Mouse (Mus musculus) kidney, embryonic 14.5 days (tissue): Measurements from ENCODE around the gene Tbx2. TPM values are rescaled to one million over a fixed set of nuclear protein-coding genes. Genes with fewer than 3 reads are reported as not detected.

Source experiments
- ATAC-seq: fragments of 200-750 bp; cut with Nextera tagmentation; 2 replicates; pipeline ENCODE4 v1.8.0; 2017; ENCODE audit warnings: moderate number of reproducible peaks, mild to moderate bottlenecking, moderate TSS enrichment, moderate library complexity; ENCODE audit not compliant: low FRiP score, low TSS enrichment
- H3K27ac ChIP-seq: fragments of 300-500 bp; sonication (generic); 2 replicates; pipeline ENCODE4 v1.5.1; 2014; ENCODE audit warnings: low read depth, mild to moderate bottlenecking, low read length, moderate library complexity, mixed read lengths
- H3K27me3 ChIP-seq: fragments of 300-500 bp; sonication (generic); 2 replicates; pipeline ENCODE4 v1.6.1; 2014; ENCODE audit warnings: mild to moderate bottlenecking, low read length; ENCODE audit not compliant: control insufficient read depth, insufficient read depth
- H3K36me3 ChIP-seq: fragments of 300-500 bp; sonication (generic); 2 replicates; pipeline ENCODE4 v1.6.1; 2014; ENCODE audit warnings: low read length, mixed read lengths; ENCODE audit not compliant: control insufficient read depth, insufficient read depth
- H3K4me1 ChIP-seq: fragments of 300-500 bp; sonication (generic); 2 replicates; pipeline ENCODE4 v1.6.1; 2014; ENCODE audit warnings: low read length, mixed read lengths; ENCODE audit not compliant: control insufficient read depth, insufficient read depth
- H3K4me2 ChIP-seq: fragments of 300-500 bp; sonication (generic); replicated peaks from 2 replicates; pipeline ENCODE4 v1.6.1; 2014; ENCODE audit warnings: low read depth, mild to moderate bottlenecking, low read length
- H3K4me3 ChIP-seq: fragments of 300-500 bp; sonication (generic); 2 replicates; pipeline ENCODE4 v1.5.1; 2014; ENCODE audit warnings: mild to moderate bottlenecking, low read length
- H3K9ac ChIP-seq: fragments of 300-500 bp; sonication (generic); 2 replicates; pipeline ENCODE4 v1.6.1; 2014; ENCODE audit warnings: low read depth, mild to moderate bottlenecking, low read length, moderate library complexity
- H3K9me3 ChIP-seq: fragments of 300-500 bp; sonication (generic); 2 replicates; pipeline ENCODE4 v1.6.1; 2016; ENCODE audit warnings: low read length; ENCODE audit not compliant: control insufficient read depth
- WGBS: fragments of 180-500 bp; shearing (Covaris S2); extraction: QIAGEN DNeasy Blood & Tissue Kit; methylation state at CpG from one replicate; pipeline ENCODE4 v1.1.7; 2014; 5-methylcytosine and 5-hydroxymethylcytosine counted together
- polyA plus RNA-seq: library from polyadenylated mRNA; unstranded; fragments of >200 nt; fragmentation: Nextera tagmentation; extraction: Ambion mirVana; gene quantifications from 2 replicates; pipeline ENCODE4 v1.2.1, GENCODE M21; 2014

The Tbx2 gene
- polyA plus RNA-seq, 1 experiment from 2014 or later = 18.2 TPM

DNA sequence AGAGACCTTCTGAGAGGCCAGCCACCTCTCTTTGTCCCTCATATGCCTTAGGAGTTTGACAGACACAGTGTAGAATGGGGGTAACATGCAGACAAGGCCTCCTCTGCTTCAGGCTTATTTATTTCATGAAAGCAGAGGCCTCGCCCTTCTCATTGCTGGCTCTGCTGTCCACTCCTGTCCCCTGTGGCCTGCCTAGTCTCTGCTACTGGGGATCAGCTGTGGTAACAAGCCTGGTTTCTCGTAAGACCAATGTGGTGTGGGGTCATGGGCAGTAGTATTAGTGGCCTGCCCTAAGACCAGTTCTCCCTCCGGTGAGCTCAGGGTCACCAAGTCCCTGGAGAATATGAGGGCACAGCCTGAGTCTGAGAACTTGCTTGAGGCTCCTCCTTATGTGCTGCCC is 11.4 kb upstream of the Tbx2 start:
- WGBS = 84% methylated on average over 3 of the region's 3 CpGs
- H3K4me2 ChIP-seq = no peak overlapping the region
- H3K27ac ChIP-seq = peak overlapping the region; percentile 47; the same call in 1 of the 2 replicates
- H3K9ac ChIP-seq = no peak overlapping the region
- H3K4me1 ChIP-seq = peaks cover 36% of the 10 kb centered on the region
- peaks cover 2% of the 10 kb centered on the region; the same call in 1 of the 2 replicates for H3K27me3 ChIP-seq
- no peaks in the 10 kb centered on the region for H3K36me3 ChIP-seq
- no peak for ATAC-seq
- H3K4me3 ChIP-seq = no peak overlapping the region
- H3K9me3 ChIP-seq = no peaks in the 10 kb centered on the region

DNA sequence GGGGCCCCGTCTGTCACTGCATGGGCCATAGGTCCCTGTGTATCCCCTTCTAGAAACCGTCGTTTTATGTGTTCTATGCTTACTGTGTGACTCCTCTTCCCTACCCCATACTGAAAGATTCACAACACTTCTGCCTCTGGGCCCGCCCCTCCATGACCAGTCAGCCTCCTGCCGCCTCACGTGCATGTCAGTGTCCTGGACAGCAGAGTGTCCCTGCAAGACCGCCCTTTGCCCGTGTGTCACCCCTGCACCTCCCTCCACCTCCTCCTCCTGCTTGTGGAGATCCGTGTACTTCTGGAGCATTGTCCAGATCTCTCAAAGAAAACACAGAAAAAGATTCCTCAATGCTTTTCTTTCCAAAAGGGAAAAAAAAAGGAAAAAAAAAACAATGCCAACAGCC is 10.7 kb upstream of the Tbx2 start:
- peaks cover 2% of the 10 kb centered on the region; the same call in 1 of the 2 replicates for H3K27me3 ChIP-seq
- H3K9ac ChIP-seq = no peak overlapping the region
- H3K27ac ChIP-seq = peak overlapping the region; percentile 11; the same call in 1 of the 2 replicates
- no peaks in the 10 kb centered on the region for H3K36me3 ChIP-seq
- H3K9me3 ChIP-seq = no peaks in the 10 kb centered on the region
- WGBS = 67% methylated on average over 9 of the region's 9 CpGs
- H3K4me3 ChIP-seq = no peak overlapping the region
- ATAC-seq = no peak
- no peak overlapping the region for H3K4me2 ChIP-seq
- peaks cover 43% of the 10 kb centered on the region for H3K4me1 ChIP-seq

DNA sequence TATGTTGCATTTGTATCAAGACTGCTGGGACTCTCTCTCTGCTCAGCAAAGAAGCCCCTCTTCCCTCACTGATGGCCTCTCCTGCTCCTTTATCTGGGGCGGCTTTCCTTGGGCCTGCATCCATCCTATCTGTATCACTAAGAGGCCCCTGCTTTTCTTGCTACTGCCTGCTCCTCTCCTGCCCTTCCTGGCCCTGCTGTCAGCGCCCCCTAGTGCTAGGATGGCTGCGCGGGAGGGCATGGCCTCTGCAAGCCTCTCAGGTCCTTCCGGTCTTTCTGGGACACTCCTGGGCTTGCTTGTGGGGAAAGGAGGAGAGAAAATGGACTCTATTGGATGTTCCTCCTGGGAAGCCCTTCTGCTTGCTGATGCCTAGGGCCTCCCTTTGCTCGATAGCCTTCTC is 9.2 kb upstream of the Tbx2 start:
- WGBS = 19% methylated on average over 5 of the region's 6 CpGs
- Histone ChIP-seq H3K27ac (no peak overlapping the region), H3K36me3 (no peaks in the 10 kb centered on the region), H3K4me3 (no peak overlapping the region), H3K4me2 (no peak overlapping the region), H3K9me3 (no peaks in the 10 kb centered on the region), H3K27me3 (peaks cover 6% of the 10 kb centered on the region), H3K4me1 (peaks cover 52% of the 10 kb centered on the region), H3K9ac (no peak overlapping the region)
- ATAC-seq = no peak

DNA sequence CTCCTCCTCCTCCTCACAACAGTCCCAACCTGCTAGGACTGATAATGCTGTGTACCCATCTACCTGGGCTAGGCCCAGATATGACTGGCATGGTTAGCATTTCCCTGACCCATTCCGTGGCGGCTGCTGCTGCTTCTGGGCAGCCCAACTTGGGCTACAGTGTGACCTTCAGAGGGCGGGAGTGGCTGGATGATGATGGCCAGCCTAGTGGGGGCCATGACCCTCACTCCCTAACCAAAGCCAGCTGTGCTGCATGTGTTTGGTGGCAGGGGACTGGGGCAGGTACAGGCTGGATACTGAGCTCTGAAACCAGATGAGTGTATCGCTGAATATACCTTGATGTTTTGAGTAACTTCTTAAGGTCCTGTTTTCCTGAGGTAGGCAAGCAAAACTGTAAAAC is 8.6 kb upstream of the Tbx2 start:
- Histone ChIP-seq H3K27me3 (peaks cover 11% of the 10 kb centered on the region), H3K36me3 (no peaks in the 10 kb centered on the region), H3K4me2 (no peak overlapping the region), H3K27ac (no peak overlapping the region), H3K4me1 (peaks cover 56% of the 10 kb centered on the region), H3K9me3 (no peaks in the 10 kb centered on the region), H3K9ac (no peak overlapping the region), H3K4me3 (no peak overlapping the region)
- WGBS = 83% methylated on average over 4 of the region's 4 CpGs
- no peak for ATAC-seq

DNA sequence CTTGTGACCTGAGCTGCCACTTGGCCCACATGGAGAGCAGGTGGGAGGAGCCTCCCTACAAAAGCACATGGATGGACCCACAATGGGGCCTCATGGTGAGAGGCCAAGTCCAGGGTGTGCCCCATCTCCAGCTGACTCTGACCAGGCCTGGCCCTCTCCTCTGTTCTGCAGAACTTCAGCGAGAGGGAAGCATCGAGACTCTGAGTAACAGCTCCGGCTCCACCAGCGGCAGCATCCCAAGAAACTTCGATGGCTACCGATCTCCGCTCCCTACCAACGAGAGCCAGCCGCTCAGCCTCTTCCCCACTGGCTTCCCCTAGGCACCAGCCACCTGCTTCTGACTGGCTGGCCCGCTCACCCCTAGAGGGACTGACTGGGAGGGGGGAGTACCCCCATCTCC is 7.3 kb upstream of the Tbx2 start:
- Histone ChIP-seq H3K27me3 (peaks cover 19% of the 10 kb centered on the region), H3K4me3 (no peak overlapping the region), H3K4me2 (no peak overlapping the region), H3K9me3 (no peaks in the 10 kb centered on the region), H3K27ac (peak overlapping the region; percentile 55; the same call in 1 of the 2 replicates), H3K4me1 (peaks cover 68% of the 10 kb centered on the region), H3K36me3 (no peaks in the 10 kb centered on the region), H3K9ac (no peak overlapping the region)
- WGBS = 74% methylated on average over 10 of the region's 10 CpGs
- ATAC-seq = no peak

DNA sequence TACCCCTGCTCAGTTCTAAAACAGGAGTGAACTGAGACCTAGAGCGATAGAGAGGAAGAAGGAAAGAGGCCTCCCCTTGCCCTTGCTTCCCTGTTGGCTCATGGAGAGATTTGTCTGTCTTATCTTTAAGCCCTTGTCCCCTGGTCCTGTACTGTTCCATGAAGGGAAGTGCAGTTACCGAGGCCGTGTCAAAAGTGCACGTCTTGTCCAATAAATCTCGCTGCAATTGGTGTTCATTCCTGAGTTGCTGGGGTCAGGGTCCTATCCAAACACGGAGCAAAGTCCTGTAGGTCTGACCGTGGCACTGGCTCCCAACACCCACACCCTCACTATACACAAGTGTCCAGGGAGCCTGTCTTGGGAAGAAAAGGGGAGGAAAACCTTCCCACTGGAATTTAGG is 6.5 kb upstream of the Tbx2 start:
- H3K4me2 ChIP-seq = no peak overlapping the region
- peaks cover 71% of the 10 kb centered on the region for H3K4me1 ChIP-seq
- H3K9me3 ChIP-seq = no peaks in the 10 kb centered on the region
- H3K27ac ChIP-seq = peak overlapping the region; percentile 55; the same call in 1 of the 2 replicates
- no peak overlapping the region for H3K9ac ChIP-seq
- no peak for ATAC-seq
- H3K36me3 ChIP-seq = no peaks in the 10 kb centered on the region
- no peak overlapping the region for H3K4me3 ChIP-seq
- peaks cover 21% of the 10 kb centered on the region for H3K27me3 ChIP-seq
- 15% methylated on average over 7 of the region's 7 CpGs for WGBS

DNA sequence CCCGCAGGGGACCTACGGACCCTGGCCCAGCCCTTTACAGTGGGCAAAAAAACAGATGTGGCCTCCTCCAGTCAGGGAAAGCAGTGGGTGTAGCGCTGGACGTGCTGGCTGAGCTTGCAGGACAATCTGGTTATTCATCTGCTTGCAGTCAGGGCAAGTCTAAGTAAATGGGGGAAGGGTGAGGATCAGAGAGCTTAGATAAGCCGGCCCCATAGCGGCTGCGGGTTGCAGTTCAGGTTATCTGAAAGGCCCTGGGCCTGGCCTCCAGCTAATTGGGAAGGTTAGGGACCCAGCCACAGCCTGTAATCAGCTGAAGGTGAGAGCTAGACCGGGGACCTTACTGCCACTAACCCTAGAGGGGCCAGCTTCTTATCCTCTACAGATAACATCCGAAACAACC is 5.0 kb upstream of the Tbx2 start:
- Histone ChIP-seq H3K9ac (no peak overlapping the region), H3K4me3 (no peak overlapping the region), H3K4me2 (no peak overlapping the region), H3K27ac (peak overlapping the region; percentile 53; the same call in 1 of the 2 replicates), H3K27me3 (peaks cover 26% of the 10 kb centered on the region), H3K36me3 (no peaks in the 10 kb centered on the region), H3K4me1 (peaks cover 58% of the 10 kb centered on the region), H3K9me3 (no peaks in the 10 kb centered on the region)
- ATAC-seq = no peak
- 25% methylated on average over 9 of the region's 9 CpGs for WGBS

DNA sequence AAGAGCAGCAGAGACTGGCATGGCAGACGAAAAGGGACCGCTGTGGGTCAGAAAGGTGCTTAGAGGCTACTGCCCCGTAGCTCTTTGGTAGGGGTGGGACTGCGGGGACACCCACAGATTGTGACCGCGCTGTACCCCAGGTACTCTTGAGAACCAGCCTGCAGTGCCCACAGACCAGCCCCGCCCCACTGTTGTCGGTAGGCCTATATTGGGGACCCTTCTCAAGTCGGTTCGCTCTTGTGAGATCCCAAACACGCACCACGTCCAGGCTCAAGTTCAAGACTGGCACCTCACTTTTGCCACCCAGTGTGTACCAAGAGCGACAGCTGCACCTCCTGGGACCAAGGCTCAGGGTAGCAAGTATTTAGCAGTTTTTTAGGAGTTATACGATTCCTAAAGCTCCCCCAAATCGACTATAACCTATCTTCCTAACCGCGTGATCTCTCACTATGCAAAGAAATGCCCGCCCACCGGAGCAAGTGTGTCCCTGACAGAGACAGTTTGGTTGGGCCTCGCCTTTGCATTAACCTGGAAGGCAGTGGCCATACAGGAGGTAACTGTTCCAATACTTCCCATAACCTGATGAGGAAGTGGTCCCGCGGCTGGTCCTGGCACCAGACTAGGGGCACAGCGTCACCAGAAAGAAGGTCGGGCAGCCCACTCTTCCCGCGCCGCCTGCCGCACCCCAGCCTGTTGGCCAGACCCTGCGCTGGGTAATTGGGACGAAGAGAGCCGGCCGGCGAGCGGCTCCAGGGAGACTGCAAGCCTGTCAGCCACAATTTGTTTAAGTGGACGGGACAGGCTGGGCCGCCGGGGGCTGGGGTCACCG is 3.4 kb upstream of the Tbx2 start:
- 11% methylated on average over 38 of the region's 38 CpGs for WGBS
- H3K4me1 ChIP-seq = peaks cover 49% of the 10 kb centered on the region
- peak overlapping the region; percentile 88 for H3K27ac ChIP-seq

More for the DNA sequence above, 3.4 kb upstream of the Tbx2 start:
- Histone ChIP-seq H3K4me3 (peak overlapping the region; percentile 73), H3K36me3 (no peaks in the 10 kb centered on the region), H3K9ac (peak overlapping the region; percentile 71), H3K27me3 (peaks cover 26% of the 10 kb centered on the region), H3K9me3 (no peaks in the 10 kb centered on the region), H3K4me2 (peak overlapping the region; percentile 78)
- no peak for ATAC-seq
